ENCODE assay signal across 28 mouse cellular contexts in genomic region chr6:88049008-88049407, GRCm38 (mm10). TPM values are rescaled to one million over a fixed set of nuclear protein-coding genes. Genes with fewer than 3 reads are reported as not detected.
A peak's percentile ranks its signal among the peaks of the same experiment; 100 is the strongest.
DNase-seq lines count a peak whose midpoint lies in the region; ATAC-seq and TF ChIP-seq lines count a peak whose summit lies in the region.
"Had no signal": no experiment of that assay in that cellular context is flagged by ENCODE, and none has a peak within 500 bp of the region (broad histone marks: within the 10 kb centered on the region; RNA-seq: fewer than 3 reads in every experiment).

No protein-coding gene starts in this region.

- H3K4me1 ChIP-seq in liver, embryonic 11.5 days (replicated peaks; ENCODE audit: control insufficient read depth, insufficient read depth, low read length) = peaks cover 4% of the 10 kb centered on the region; the same call in 1 of the 2 replicates
- H3K4me1 ChIP-seq in small intestine, adult 2 months (ENCODE audit: control insufficient read depth, insufficient read depth, insufficient read length, low read length) = peaks cover 13% of the 10 kb centered on the region; the same call in 1 of the 2 replicates

- no peaks in the 10 kb centered on the region for H3K9me3 ChIP-seq in liver, embryonic 11.5 days (ENCODE audit: control insufficient read depth, low read length)
- H3K9me3 ChIP-seq: embryonic facial prominence, embryonic 10.5 days; embryonic facial prominence, embryonic 15.5 days; forebrain, embryonic 12.5 days; heart, embryonic 15.5 days; hindbrain, embryonic 12.5 days; limb, embryonic 10.5 days; limb, embryonic 15.5 days; lung, embryonic 15.5 days; neural tube, embryonic 13.5 days had no signal

- H3K9ac ChIP-seq in liver, embryonic 11.5 days (ENCODE audit: low read depth, low read length) = no peak overlapping the region
- H3K9ac ChIP-seq: embryonic facial prominence, embryonic 15.5 days; forebrain, embryonic 12.5 days; forebrain, postnatal 0 days; heart, embryonic 15.5 days; hindbrain, embryonic 12.5 days; limb, embryonic 15.5 days; lung, embryonic 15.5 days; neural tube, embryonic 13.5 days had no signal

- no peak overlapping the region for H3K4me3 ChIP-seq in liver, embryonic 11.5 days (ENCODE audit: low read depth, low read length)
- H3K4me3 ChIP-seq in small intestine, adult 2 months (ENCODE audit: low read depth, low read length) = no peak overlapping the region
- H3K4me3 ChIP-seq: embryonic facial prominence, embryonic 10.5 days; embryonic facial prominence, embryonic 15.5 days; forebrain, embryonic 12.5 days; heart, embryonic 15.5 days; hindbrain, embryonic 12.5 days; limb, embryonic 10.5 days; limb, embryonic 15.5 days; lung, embryonic 15.5 days; neural tube, embryonic 13.5 days had no signal

- 0 out of 2 replicates have a peak overlapping the region, but pooled peaks have one; percentile 24 for H3K4me2 ChIP-seq in liver, embryonic 11.5 days
- H3K4me2 ChIP-seq: embryonic facial prominence, embryonic 15.5 days; forebrain, embryonic 12.5 days; heart, embryonic 15.5 days; hindbrain, embryonic 12.5 days; limb, embryonic 15.5 days; lung, embryonic 15.5 days; midbrain, embryonic 11.5 days; neural tube, embryonic 13.5 days had no signal

- no peak overlapping the region for H3K27ac ChIP-seq in liver, embryonic 11.5 days (ENCODE audit: low read depth, low read length)
- peak overlapping the region; percentile 45 for H3K27ac ChIP-seq in small intestine, adult 2 months (ENCODE audit: insufficient read depth, low read depth, low read length)
- H3K27ac ChIP-seq: embryonic facial prominence, embryonic 10.5 days; embryonic facial prominence, embryonic 15.5 days; forebrain, embryonic 12.5 days; heart, embryonic 15.5 days; hindbrain, embryonic 12.5 days; limb, embryonic 10.5 days; limb, embryonic 15.5 days; lung, embryonic 15.5 days; neural tube, embryonic 13.5 days had no signal

- TF ChIP-seq CTCF in small intestine, adult 2 months (IDR thresholded peaks at IDR 0.05; ENCODE audit: extremely low read depth, insufficient read length, insufficient replicate concordance, low read depth, low read length) = no peak

- no peak for DNase-seq in liver, embryonic 11.5 days (ENCODE audit: low spot score)
- no peak for DNase-seq in liver
- DNase-seq in large intestine, adult 2 months (ENCODE audit: low read depth, low spot score) = peak; percentile 78
- DNase-seq in yolk sac, embryonic 10.5 days (ENCODE audit: low spot score) = peak; percentile 68
- no peak for DNase-seq in urinary bladder, postnatal 4 days (ENCODE audit: low spot score in 2 of 2)
- DNase-seq: adrenal gland, adult 8-10 months; B cell, adult 2 months; cerebellum, adult 2 months; cerebellum, postnatal 14 days; forebrain, postnatal 0 days; gastrocnemius, postnatal 14 days; layer of hippocampus, postnatal 36 days; thymus, postnatal 4 days had no signal

- WGBS in liver, embryonic 11.5 days = 62% methylated on average over 6 of the region's 6 CpGs
- 39% methylated on average over 6 of the region's 6 CpGs for WGBS in large intestine, adult 2 months
- 25% methylated on average over 6 of the region's 6 CpGs for WGBS in small intestine, adult 2 months

- no peak for TF ChIP-seq POLR2A in small intestine, adult 2 months (IDR thresholded peaks at IDR 0.05; ENCODE audit: low read depth, low read length)

- H3K36me3 ChIP-seq in liver, embryonic 11.5 days (ENCODE audit: control insufficient read depth, insufficient read depth, low read length) = no peaks in the 10 kb centered on the region
- no peaks in the 10 kb centered on the region for H3K36me3 ChIP-seq in small intestine, adult 2 months (ENCODE audit: control insufficient read depth, insufficient read depth, low read length)
- H3K36me3 ChIP-seq: embryonic facial prominence, embryonic 10.5 days; embryonic facial prominence, embryonic 15.5 days; forebrain, embryonic 12.5 days; heart, embryonic 15.5 days; hindbrain, embryonic 12.5 days; limb, embryonic 10.5 days; limb, embryonic 15.5 days; lung, embryonic 15.5 days; neural tube, embryonic 13.5 days had no signal

- ATAC-seq in liver, embryonic 11.5 days (replicated peaks; ENCODE audit: low FRiP score) = no peak
- ATAC-seq in monocyte, adult 5-6 weeks (replicated peaks; ENCODE audit: insufficient number of reproducible peaks, low FRiP score, low TSS enrichment, poor library complexity, severe bottlenecking) = no peak
- no peak for ATAC-seq in megakaryocyte-erythroid progenitor cell, adult 5-6 weeks (replicated peaks; ENCODE audit: low FRiP score, low TSS enrichment, poor library complexity, severe bottlenecking)
- ATAC-seq: activated CD4-positive, CD25-positive, alpha-beta regulatory T cell, adult 4 months; forebrain, postnatal 0 days; midbrain, embryonic 16.5 days had no signal

- no peaks in the 10 kb centered on the region; the same call in 1 of the 2 replicates for H3K27me3 ChIP-seq in liver, embryonic 11.5 days (replicated peaks; ENCODE audit: control insufficient read depth, insufficient read depth, low read length)
- no peaks in the 10 kb centered on the region; the same call in 1 of the 2 replicates for H3K27me3 ChIP-seq in small intestine, adult 2 months (ENCODE audit: control insufficient read depth, insufficient read depth, low read length)
- H3K27me3 ChIP-seq: limb, embryonic 15.5 days; lung, embryonic 15.5 days had no signal

RNA-seq across cellular contexts. Expression of gene Rab7, which starts 3.9 kb away (rescaled TPM):
- polyA plus RNA-seq in liver, embryonic 11.5 days (2014; fragmentation: Nextera tagmentation; extraction: Ambion mirVana) = 221 and 230 TPM in 2 replicates
- 144 and 174 TPM in 2 replicates for polyA plus RNA-seq in large intestine, adult 2 months (2012; rRNA removed)
- polyA plus RNA-seq in small intestine, adult 2 months (2012; rRNA removed) = 43.8 and 78.5 TPM in 2 replicates
- total RNA-seq in monocyte, adult 5-6 weeks (2017) = 113 to 127 TPM (median 126 TPM) in 3 replicates
- total RNA-seq in megakaryocyte-erythroid progenitor cell, adult 5-6 weeks (2014; fragmentation: Nextera tagmentation) = 158 and 182 TPM in 2 replicates
- total RNA-seq in megakaryocyte-erythroid progenitor cell, adult 5-6 weeks (2017) = 59.7 and 68.5 TPM in 2 replicates

RNA-seq across cellular contexts. Expression of gene Rpn1, which starts 35.3 kb away (rescaled TPM):
- 384 and 414 TPM in 2 replicates for polyA plus RNA-seq in liver, embryonic 11.5 days (2014; fragmentation: Nextera tagmentation; extraction: Ambion mirVana)
- polyA plus RNA-seq in large intestine, adult 2 months (2012; rRNA removed) = 282 and 305 TPM in 2 replicates
- polyA plus RNA-seq in small intestine, adult 2 months (2012; rRNA removed) = 90.9 and 104 TPM in 2 replicates
- 66.8 to 91.7 TPM (median 77.6 TPM) in 3 replicates for total RNA-seq in monocyte, adult 5-6 weeks (2017)
- total RNA-seq in megakaryocyte-erythroid progenitor cell, adult 5-6 weeks (2014; fragmentation: Nextera tagmentation) = 123 and 137 TPM in 2 replicates
- total RNA-seq in megakaryocyte-erythroid progenitor cell, adult 5-6 weeks (2017) = 183 and 205 TPM in 2 replicates

Comparison
In these comparisons a context has a peak if more than half of its experiments do, and no peak if none do; other contexts are left out.
1. DNase-seq: peak in large intestine, adult 2 months (single experiment) and yolk sac, embryonic 10.5 days (single experiment); none in liver, embryonic 11.5 days (single experiment), liver (single experiment) and urinary bladder, postnatal 4 days (0 of 2).